Mouse (Mus musculus) heart, postnatal 0 days (tissue): ENCODE measurements around the gene Copz2.

ENCODE experiments used
- CTCF ChIP-seq: IDR thresholded peaks from 2 replicates; pipeline ENCODE4 v1.5.1; 2016; ENCODE audit warnings: antibody characterized with exemption, control low read depth, low read depth
- EP300 ChIP-seq: IDR thresholded peaks from 2 replicates; pipeline ENCODE4 v1.6.1; 2016; ENCODE audit warnings: antibody characterized with exemption, low read depth

DNA sequence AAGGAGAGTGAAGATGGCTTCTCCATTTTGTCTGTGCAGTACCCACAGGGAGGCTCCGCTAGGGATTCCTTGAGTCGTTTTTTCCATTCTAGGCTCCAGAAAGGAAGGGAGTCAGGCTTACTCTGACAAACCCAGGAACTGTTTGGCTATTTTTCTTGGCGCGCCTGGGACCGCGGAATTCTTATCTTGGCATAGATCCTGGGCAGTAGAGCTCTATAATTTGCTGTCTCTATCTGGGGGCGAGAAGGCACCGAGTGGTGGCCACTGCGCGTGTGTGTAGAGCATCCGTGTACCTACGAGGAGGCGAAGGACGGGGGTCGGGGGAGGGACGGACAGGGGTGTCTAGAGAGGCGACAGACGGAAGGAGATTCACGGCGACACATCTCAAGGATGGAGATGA lies 11.8 kb downstream of the Copz2 start:
- no peak for TF ChIP-seq CTCF
- TF ChIP-seq EP300, result peak; percentile 52; the same call in 1 of the 2 replicates
